ENCODE assay signal across 22 mouse cellular contexts in the genomic region with DNA sequence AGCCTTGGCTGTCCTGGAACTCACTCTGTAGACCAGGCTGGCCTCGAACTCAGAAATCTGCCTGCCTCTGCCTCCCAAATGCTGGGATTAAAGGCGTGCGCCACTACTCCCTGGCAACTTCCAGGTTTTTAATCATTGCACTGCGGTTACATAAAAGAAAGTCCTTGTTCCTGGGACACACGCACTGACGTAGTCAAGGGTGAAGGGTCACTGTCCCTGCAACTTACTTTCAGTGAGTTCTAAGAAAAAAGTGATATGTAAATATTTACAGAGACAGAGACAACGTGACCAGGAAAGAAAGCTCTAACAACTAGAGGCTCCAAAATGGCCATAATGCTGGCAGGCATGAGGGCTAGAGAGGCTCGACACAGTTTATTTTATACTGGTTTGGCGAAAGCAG.
"Had no signal": no experiment of that assay in that cellular context is flagged by ENCODE, and none has a peak within 500 bp of the region (broad histone marks: within the 10 kb centered on the region; RNA-seq: fewer than 3 reads in every experiment).

No protein-coding gene starts in this region.

- H3K4me3 ChIP-seq: kidney, embryonic 15.5 days; layer of hippocampus, adult 2 months; limb, embryonic 10.5 days; limb, embryonic 13.5 days; liver, embryonic 13.5 days; megakaryocyte, embryonic 14.5 days; midbrain, embryonic 10.5 days; midbrain, embryonic 13.5 days; myocyte; neural tube, embryonic 13.5 days had no signal

- DNase-seq: kidney, adult 18-20 months; kidney, postnatal 10 days; layer of hippocampus, adult 9-11 months; liver, embryonic 13.5 days; retina, postnatal 1 day; right cerebral cortex, postnatal 25 days; spleen, adult 18-20 months; thymus, adult 18-20 months; thymus, postnatal 36 days had no signal

- H3K27ac ChIP-seq: hindbrain, postnatal 0 days; kidney, embryonic 15.5 days; layer of hippocampus, adult 2 months; limb, embryonic 10.5 days; limb, embryonic 13.5 days; liver, embryonic 13.5 days; midbrain, embryonic 10.5 days; midbrain, embryonic 13.5 days; neural tube, embryonic 13.5 days had no signal

- H3K9ac ChIP-seq: kidney, embryonic 15.5 days; limb, embryonic 13.5 days; liver, embryonic 13.5 days; midbrain, embryonic 13.5 days; neural tube, embryonic 13.5 days had no signal

- H3K4me1 ChIP-seq: limb, embryonic 10.5 days; liver, embryonic 13.5 days had no signal

- H3K4me2 ChIP-seq: kidney, embryonic 15.5 days; limb, embryonic 13.5 days; liver, embryonic 13.5 days; midbrain, embryonic 13.5 days; neural tube, embryonic 13.5 days had no signal

- H3K27me3 ChIP-seq: kidney, embryonic 15.5 days; limb, embryonic 13.5 days; liver, embryonic 13.5 days; megakaryocyte, embryonic 14.5 days; midbrain, embryonic 13.5 days; neural tube, embryonic 13.5 days had no signal

- H3K9me3 ChIP-seq: kidney, embryonic 15.5 days; limb, embryonic 10.5 days had no signal

- ATAC-seq: hindbrain, postnatal 0 days; inflammation-experienced regulatory T-cells, adult 6 months; intestine, embryonic 16.5 days; midbrain, embryonic 13.5 days; midbrain, embryonic 16.5 days had no signal
